Mouse (Mus musculus): ENCODE measurements around the gene Selenbp2. TPM values are rescaled to one million over a fixed set of nuclear protein-coding genes. Genes with fewer than 3 reads are reported as not detected.
A peak's percentile ranks its signal among the peaks of the same experiment; 100 is the strongest.
"Not testable (repeated sequence)": the region's sequence is repeated elsewhere in the genome, so short reads cannot be mapped to it uniquely, and the experiment has no call there.

The Selenbp2 gene
- polyA plus RNA-seq, 1 experiment from 2014 or later: not detected

DNA sequence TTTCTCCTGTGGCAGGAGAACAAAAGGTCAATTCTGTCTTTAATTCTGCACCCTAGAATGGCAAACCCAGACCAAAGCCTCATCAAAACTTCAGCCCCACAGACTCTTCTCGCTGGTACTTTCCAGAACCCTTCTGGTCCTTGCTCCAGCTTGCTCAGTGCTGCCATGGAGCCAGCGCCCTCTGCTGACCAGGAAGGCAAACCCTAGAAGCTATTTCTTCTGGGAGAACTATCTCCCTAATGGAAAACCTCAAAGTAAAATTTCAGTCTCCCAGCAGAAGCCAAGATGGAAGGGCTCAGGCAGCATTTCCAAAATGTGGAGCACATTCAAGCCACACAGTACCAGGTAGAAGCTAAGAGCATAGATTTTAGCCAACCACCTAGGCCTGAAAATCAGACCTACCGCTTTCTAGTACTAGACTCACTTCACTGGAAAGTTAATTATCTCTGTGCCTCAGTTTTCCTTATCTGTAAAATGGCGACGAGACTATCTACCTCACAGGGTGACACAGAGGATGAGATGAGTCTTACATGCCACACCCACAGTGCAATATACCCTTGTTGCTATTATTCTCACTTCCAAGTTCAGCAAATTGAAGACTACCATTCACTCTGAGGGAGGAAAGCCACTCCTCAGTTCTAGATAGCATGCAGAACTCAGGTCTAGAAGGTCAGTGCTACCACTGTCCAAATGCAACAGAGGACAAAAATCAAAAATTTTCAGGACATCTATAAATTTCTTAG is 28.1 kb upstream of the Selenbp2 start:
- not testable (repeated sequence) for H3K4me2 ChIP-seq; DNase-seq (ENCODE audit: low spot score, missing footprints); H3K9me3 ChIP-seq (ENCODE audit: control insufficient read depth, low read length); H3K36me3 ChIP-seq (ENCODE audit: control insufficient read depth, insufficient read depth, low read length); H3K9ac ChIP-seq (ENCODE audit: low read length); ATAC-seq (ENCODE audit: low FRiP score); H3K27me3 ChIP-seq (ENCODE audit: control insufficient read depth, insufficient read depth, low read length); H3K4me3 ChIP-seq (ENCODE audit: low read depth, low read length); H3K4me1 ChIP-seq (ENCODE audit: control insufficient read depth, insufficient read depth, low read length); H3K27ac ChIP-seq (ENCODE audit: low read depth, low read length)
- 77% methylated on average over 3 of the region's 5 CpGs for WGBS

DNA sequence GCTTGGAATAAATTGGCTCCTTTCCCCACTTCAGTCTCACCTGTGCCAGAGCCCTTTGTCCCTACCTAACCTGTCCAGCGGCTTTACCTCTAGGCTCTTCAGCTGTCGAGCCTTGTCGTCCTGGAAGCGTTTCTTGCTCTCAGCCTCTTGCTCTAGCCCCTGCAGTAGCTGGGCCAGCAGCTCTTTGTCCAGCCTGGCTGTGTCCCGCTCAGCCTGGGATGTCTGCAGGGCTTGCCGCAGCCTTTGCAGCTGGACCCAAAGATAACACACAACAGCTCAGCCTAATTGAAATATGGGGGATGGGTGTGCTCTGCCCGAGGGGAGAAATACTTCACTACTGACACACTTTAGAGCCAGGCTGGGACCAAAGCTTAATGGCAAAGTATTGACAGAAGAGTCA is 27.5 kb upstream of the Selenbp2 start:
- 52% methylated on average over 7 of the region's 7 CpGs for WGBS
- not testable (repeated sequence) for DNase-seq (ENCODE audit: low spot score, missing footprints); H3K27ac ChIP-seq (ENCODE audit: low read depth, low read length)

DNA sequence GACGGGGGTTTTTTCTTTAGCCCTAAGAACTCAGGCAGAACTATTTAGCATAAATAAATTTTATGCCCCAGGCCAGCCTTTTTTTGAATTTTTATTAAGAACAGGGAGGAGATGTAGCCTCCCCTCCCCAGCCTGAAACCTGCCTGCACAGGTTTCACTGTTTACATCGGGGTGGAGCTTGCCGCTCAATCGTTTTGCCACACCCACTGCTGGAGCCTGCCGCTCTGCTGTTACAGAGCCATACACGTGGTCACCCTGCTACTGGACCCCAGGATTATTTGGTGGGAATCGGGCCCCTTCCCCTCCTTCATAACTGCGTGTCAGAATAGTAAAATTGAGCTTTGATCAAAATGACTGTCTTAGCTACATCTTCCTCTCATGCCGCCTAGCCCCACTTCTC is 18.3 kb upstream of the Selenbp2 start:
- DNase-seq (ENCODE audit: low spot score, missing footprints); H3K4me2 ChIP-seq; H3K4me1 ChIP-seq (ENCODE audit: control insufficient read depth, insufficient read depth, low read length); H3K4me3 ChIP-seq (ENCODE audit: low read depth, low read length); H3K9me3 ChIP-seq (ENCODE audit: control insufficient read depth, low read length); ATAC-seq (ENCODE audit: low FRiP score); H3K9ac ChIP-seq (ENCODE audit: low read length); H3K27me3 ChIP-seq (ENCODE audit: control insufficient read depth, insufficient read depth, low read length); H3K36me3 ChIP-seq (ENCODE audit: control insufficient read depth, insufficient read depth, low read length); H3K27ac ChIP-seq (ENCODE audit: low read depth, low read length): not testable (repeated sequence)
- 87% methylated on average over 9 of the region's 9 CpGs for WGBS

More for the DNA sequence above, 27.5 kb upstream of the Selenbp2 start:
- not testable (repeated sequence) for H3K9ac ChIP-seq (ENCODE audit: low read length); H3K4me3 ChIP-seq (ENCODE audit: low read depth, low read length); H3K9me3 ChIP-seq (ENCODE audit: control insufficient read depth, low read length); H3K4me1 ChIP-seq (ENCODE audit: control insufficient read depth, insufficient read depth, low read length); H3K4me2 ChIP-seq; H3K27me3 ChIP-seq (ENCODE audit: control insufficient read depth, insufficient read depth, low read length); H3K36me3 ChIP-seq (ENCODE audit: control insufficient read depth, insufficient read depth, low read length)
- ATAC-seq (ENCODE audit: low FRiP score): peak; percentile 77

DNA sequence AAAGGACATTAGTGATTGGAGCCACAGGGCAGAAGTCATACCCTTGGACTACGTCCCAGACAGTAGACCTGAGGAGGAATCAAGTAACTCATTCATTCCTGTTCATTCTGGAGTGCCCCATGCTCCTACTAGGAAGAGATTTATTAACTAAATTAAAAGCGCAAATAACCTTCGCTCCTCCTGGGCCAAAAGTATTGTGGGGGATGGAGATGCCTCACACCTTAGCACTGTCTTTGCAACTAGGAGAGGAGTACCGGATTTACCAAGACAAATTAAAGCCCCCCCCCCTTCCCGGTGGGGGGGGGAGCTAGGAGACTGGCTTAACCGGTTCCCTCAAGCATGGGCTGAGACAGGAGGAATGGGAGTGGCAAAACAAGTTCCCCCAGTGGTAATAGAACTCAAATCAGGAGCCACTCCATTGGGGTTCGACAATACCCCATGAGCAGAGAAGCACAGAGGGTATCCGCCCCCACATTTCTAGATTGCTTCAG is 14.0 kb upstream of the Selenbp2 start:
- WGBS: 78% methylated on average over 8 of the region's 8 CpGs
- Histone ChIP-seq H3K4me1 (ENCODE audit: control insufficient read depth, insufficient read depth, low read length) (no peaks in the 10 kb centered on the region), H3K4me3 (ENCODE audit: low read depth, low read length) (no peak overlapping the region), H3K36me3 (ENCODE audit: control insufficient read depth, insufficient read depth, low read length) (no peaks in the 10 kb centered on the region), H3K4me2 (no peak overlapping the region), H3K27me3 (ENCODE audit: control insufficient read depth, insufficient read depth, low read length) (no peaks in the 10 kb centered on the region), H3K27ac (ENCODE audit: low read depth, low read length) (no peak overlapping the region), H3K9ac (ENCODE audit: low read length) (no peak overlapping the region), H3K9me3 (ENCODE audit: control insufficient read depth, low read length) (no peaks in the 10 kb centered on the region)
- ATAC-seq (ENCODE audit: low FRiP score) (no peak), DNase-seq (ENCODE audit: low spot score, missing footprints) (no peak)

DNA sequence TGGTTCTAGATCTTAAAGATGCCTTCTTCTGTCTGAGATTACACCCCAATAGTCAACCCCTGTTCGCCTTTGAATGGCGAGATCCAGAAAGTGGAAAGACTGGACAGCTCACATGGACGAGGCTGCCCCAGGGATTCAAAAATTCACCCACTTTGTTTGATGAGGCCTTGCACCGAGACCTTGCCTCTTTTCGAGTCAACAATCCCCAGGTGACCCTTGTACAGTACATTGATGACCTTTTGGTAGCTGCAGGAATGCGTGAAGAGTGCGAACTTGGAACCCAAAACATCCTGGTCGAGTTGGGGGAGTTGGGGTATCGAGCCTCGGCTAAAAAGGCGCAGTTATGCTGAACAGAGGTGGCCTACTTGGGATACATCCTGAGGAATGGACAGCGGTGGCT is 13.3 kb upstream of the Selenbp2 start:
- not testable (repeated sequence) for H3K36me3 ChIP-seq (ENCODE audit: control insufficient read depth, insufficient read depth, low read length); H3K27me3 ChIP-seq (ENCODE audit: control insufficient read depth, insufficient read depth, low read length); DNase-seq (ENCODE audit: low spot score, missing footprints); H3K9me3 ChIP-seq (ENCODE audit: control insufficient read depth, low read length); H3K4me1 ChIP-seq (ENCODE audit: control insufficient read depth, insufficient read depth, low read length); H3K4me2 ChIP-seq; ATAC-seq (ENCODE audit: low FRiP score); H3K27ac ChIP-seq (ENCODE audit: low read depth, low read length); H3K9ac ChIP-seq (ENCODE audit: low read length); H3K4me3 ChIP-seq (ENCODE audit: low read depth, low read length)
- 92% methylated on average over 12 of the region's 12 CpGs for WGBS

DNA sequence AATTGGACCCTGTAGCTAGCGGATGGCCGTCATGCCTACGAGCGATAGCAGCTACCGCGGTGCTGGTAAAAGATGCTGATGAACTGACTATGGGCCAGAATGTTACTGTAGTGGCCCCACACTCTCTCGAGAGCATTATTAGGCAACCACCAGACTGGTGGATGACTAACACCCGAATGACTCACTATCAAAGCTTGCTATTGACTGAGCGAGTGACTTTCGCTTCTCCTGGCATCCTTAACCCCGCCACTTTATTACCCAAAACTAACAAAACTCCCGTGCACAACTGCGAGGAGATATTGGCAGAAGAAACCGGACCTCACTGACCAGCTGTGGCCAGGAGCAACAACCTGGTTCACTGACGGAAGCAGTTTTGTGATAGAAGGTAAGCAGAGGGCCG is 12.6 kb upstream of the Selenbp2 start:
- no peak overlapping the region for H3K27ac ChIP-seq (ENCODE audit: low read depth, low read length)
- H3K36me3 ChIP-seq (ENCODE audit: control insufficient read depth, insufficient read depth, low read length): no peaks in the 10 kb centered on the region
- H3K9me3 ChIP-seq (ENCODE audit: control insufficient read depth, low read length): no peaks in the 10 kb centered on the region
- ATAC-seq (ENCODE audit: low FRiP score) (no peak), DNase-seq (ENCODE audit: low spot score, missing footprints) (no peak)
- no peak overlapping the region for H3K9ac ChIP-seq (ENCODE audit: low read length)
- H3K4me3 ChIP-seq (ENCODE audit: low read depth, low read length): no peak overlapping the region
- H3K4me2 ChIP-seq: no peak overlapping the region
- WGBS: 95% methylated on average over 16 of the region's 16 CpGs
- H3K4me1 ChIP-seq (ENCODE audit: control insufficient read depth, insufficient read depth, low read length): no peaks in the 10 kb centered on the region
- H3K27me3 ChIP-seq (ENCODE audit: control insufficient read depth, insufficient read depth, low read length): no peaks in the 10 kb centered on the region

DNA sequence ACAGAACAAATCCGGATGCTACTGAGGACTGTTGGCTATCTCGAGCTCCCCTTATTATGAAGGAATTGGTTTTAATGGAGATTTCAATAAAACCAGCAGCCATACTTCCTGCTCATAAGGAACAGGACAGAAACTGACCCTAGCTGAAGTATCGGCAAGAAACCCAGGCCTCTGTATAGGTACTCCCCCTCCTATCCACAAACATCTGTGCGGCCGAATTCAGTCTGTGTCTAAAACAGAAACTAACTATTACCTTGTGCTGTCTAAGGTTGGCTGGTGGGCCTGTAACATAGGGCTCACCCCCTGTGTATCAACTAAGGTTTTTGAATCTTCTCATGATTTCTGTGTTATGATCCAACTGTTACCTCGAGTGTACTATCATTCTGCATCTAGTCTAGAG is 9.7 kb upstream of the Selenbp2 start:
- no peak overlapping the region for H3K27ac ChIP-seq (ENCODE audit: low read depth, low read length)
- ATAC-seq (ENCODE audit: low FRiP score) (no peak), DNase-seq (ENCODE audit: low spot score, missing footprints) (no peak)
- H3K4me3 ChIP-seq (ENCODE audit: low read depth, low read length): no peak overlapping the region
- H3K27me3 ChIP-seq (ENCODE audit: control insufficient read depth, insufficient read depth, low read length): no peaks in the 10 kb centered on the region
- H3K4me1 ChIP-seq (ENCODE audit: control insufficient read depth, insufficient read depth, low read length): no peaks in the 10 kb centered on the region
- H3K9ac ChIP-seq (ENCODE audit: low read length): no peak overlapping the region
- no peaks in the 10 kb centered on the region for H3K36me3 ChIP-seq (ENCODE audit: control insufficient read depth, insufficient read depth, low read length)
- 86% methylated on average over 6 of the region's 6 CpGs for WGBS
- H3K9me3 ChIP-seq (ENCODE audit: control insufficient read depth, low read length): no peaks in the 10 kb centered on the region
- no peak overlapping the region for H3K4me2 ChIP-seq

DNA sequence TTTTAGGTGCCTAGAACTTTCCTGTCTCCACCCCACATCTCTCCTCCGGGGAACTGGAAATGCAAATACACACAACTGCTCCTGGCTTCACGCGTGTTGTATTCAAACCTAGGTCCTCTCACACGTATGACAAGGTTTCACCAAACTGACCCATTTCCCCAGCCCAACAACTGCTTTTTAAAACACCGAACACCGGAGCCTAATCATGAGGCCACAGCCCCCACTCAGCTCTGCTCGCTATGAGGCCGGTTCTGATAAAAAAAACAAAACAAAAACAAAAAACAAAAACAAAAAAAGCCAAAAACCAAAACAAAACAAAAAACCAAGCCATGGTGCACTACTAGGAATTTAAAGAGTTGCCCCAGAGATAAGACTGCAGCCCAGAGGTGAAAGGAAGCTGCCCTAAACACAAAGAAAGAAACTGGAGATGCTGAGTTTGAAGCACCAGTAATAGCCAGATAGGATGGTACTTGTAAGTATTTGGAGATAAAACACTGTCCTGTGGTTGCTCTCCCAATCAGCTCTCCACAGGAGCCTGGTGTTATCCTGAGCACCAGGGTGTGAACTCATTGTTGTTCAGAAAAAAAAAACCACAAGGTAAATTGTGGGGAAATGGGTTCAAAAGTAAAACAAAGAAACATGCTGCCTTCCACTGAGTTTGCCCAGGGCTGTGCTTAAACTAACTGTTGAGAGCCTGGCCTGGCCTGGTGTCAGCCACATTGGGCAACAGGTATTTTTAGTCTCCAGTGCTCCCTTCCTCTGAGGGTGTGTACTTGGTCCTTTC is 7.2 kb upstream of the Selenbp2 start:
- not testable (repeated sequence) for ATAC-seq (ENCODE audit: low FRiP score); H3K36me3 ChIP-seq (ENCODE audit: control insufficient read depth, insufficient read depth, low read length)
- 91% methylated on average over 8 of the region's 8 CpGs for WGBS

DNA sequence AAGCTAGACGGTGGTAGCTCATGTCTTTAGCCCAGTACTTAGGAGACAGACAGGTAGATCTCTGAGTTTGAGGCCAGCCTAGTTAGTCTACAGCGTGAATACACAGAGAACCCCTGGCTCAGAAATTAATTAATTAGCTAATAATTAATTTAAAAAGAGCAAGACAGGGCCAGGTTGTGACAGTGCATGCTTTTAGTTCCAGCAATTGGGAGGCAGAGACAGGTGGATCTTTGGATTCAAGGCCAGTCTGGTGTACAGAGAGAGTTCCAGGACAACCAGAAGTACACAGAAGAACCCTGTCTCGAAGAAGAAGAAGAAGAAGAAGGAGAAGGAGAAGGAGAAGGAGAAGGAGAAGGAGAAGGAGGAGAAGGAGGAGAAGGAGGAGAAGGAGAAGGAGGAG is 4.7 kb upstream of the Selenbp2 start:
- H3K4me1 ChIP-seq (ENCODE audit: control insufficient read depth, insufficient read depth, low read length); H3K36me3 ChIP-seq (ENCODE audit: control insufficient read depth, insufficient read depth, low read length); ATAC-seq (ENCODE audit: low FRiP score); H3K9ac ChIP-seq (ENCODE audit: low read length); DNase-seq (ENCODE audit: low spot score, missing footprints); H3K27me3 ChIP-seq (ENCODE audit: control insufficient read depth, insufficient read depth, low read length); H3K27ac ChIP-seq (ENCODE audit: low read depth, low read length); H3K9me3 ChIP-seq (ENCODE audit: control insufficient read depth, low read length); H3K4me3 ChIP-seq (ENCODE audit: low read depth, low read length); H3K4me2 ChIP-seq: not testable (repeated sequence)
- WGBS: 68% methylated on average over 3 of the region's 3 CpGs

More for the DNA sequence above, 7.2 kb upstream of the Selenbp2 start:
- not testable (repeated sequence) for H3K4me2 ChIP-seq; H3K4me1 ChIP-seq (ENCODE audit: control insufficient read depth, insufficient read depth, low read length); H3K9ac ChIP-seq (ENCODE audit: low read length); H3K27ac ChIP-seq (ENCODE audit: low read depth, low read length); H3K27me3 ChIP-seq (ENCODE audit: control insufficient read depth, insufficient read depth, low read length); H3K4me3 ChIP-seq (ENCODE audit: low read depth, low read length); H3K9me3 ChIP-seq (ENCODE audit: control insufficient read depth, low read length); DNase-seq (ENCODE audit: low spot score, missing footprints)

Data from midbrain, embryonic 11.5 days (tissue).